Mouse (Mus musculus) layer of hippocampus, adult 11-12 months (tissue): ENCODE measurements at regions not wholly inside any gene's neighbourhood (a gene's known extent, or its start where the extent isn't known, plus 50 kb on each side); places are given as distances from the start of the nearest gene placed in this dataset.

Experiments used
- DNase-seq: peaks from one replicate; pipeline ENCODE4 v3.0.0; 2022; ENCODE audit warnings: low spot score

GRCm38 (mm10) chrX:68313486-68313885, 364.9 kb upstream of the Fmr1 start:
- DNase-seq: peak; percentile 79
